Mouse (Mus musculus) layer of hippocampus, adult 2 months (tissue): ENCODE measurements around the gene Nlk. TPM values are rescaled to one million over a fixed set of nuclear protein-coding genes. Genes with fewer than 3 reads are reported as not detected.

ENCODE experiments used
- DNase-seq, 2 experiments: peaks; one replicate each; pipeline ENCODE4 v3.0.0; 2022; ENCODE audit warnings: low spot score in 2 of 2
- H3K27ac ChIP-seq: fragments of 200-600 bp; 2 replicates; pipeline ENCODE4 v1.8.1; 2022
- H3K4me3 ChIP-seq: fragments of 200-600 bp; 2 replicates; pipeline ENCODE4 v1.8.1; 2022; ENCODE audit warnings: mild to moderate bottlenecking
- CTCF ChIP-seq: fragments of 200-600 bp; conservative IDR thresholded peaks from 2 replicates; pipeline ENCODE4 v1.8.1; 2022; ENCODE audit warnings: antibody characterized with exemption, mild to moderate bottlenecking, moderate library complexity
- total RNA-seq, 2 experiments: library from RNA; stranded (reverse); gene quantifications; 2 replicates each; pipeline ENCODE4 v1.2.3; 2021

Nlk gene
- total RNA-seq, 2 experiments from 2014 or later, result 39.3 to 43.0 TPM

GRCm38 (mm10) chr11:78523241-78523955 is 173.8 kb downstream of the Nlk start:
- DNase-seq, result no peak
- peak overlapping the region; percentile 56; the same call in 1 of the 2 replicates for H3K27ac ChIP-seq
- no peak overlapping the region for H3K4me3 ChIP-seq
- no peak for TF ChIP-seq CTCF

GRCm38 (mm10) chr11:78522481-78522997 is 174.6 kb downstream of the Nlk start:
- TF ChIP-seq CTCF, result peak; percentile 77
- H3K27ac ChIP-seq, result peak overlapping the region; percentile 56; the same call in 1 of the 2 replicates
- no peak overlapping the region for H3K4me3 ChIP-seq
- no peak for DNase-seq

- TF ChIP-seq CTCF, result no peak
- Histone ChIP-seq H3K4me3 (no peak overlapping the region), H3K27ac (peak overlapping the region; percentile 24; the same call in 1 of the 2 replicates)
- no peak for DNase-seq
Observed at GRCm38 (mm10) chr11:78521880-78522279, 175.3 kb downstream of the Nlk start.

- no peak for DNase-seq
- Histone ChIP-seq H3K27ac (no peak overlapping the region), H3K4me3 (no peak overlapping the region)
- TF ChIP-seq CTCF, result no peak
Observed at GRCm38 (mm10) chr11:78518931-78519330, 178.2 kb downstream of the Nlk start.

Other genes starting within 250 kb of the Nlk start
- 10 to 100 TPM; 11.7 to 12.3 TPM for gene Slc46a1, start 231.7 kb downstream of the Nlk start, total RNA-seq
- 10 to 100 TPM; 39.2 to 45.4 TPM for gene Sarm1, start 199.6 kb downstream of the Nlk start, total RNA-seq
- gene Vtn, start 198.3 kb downstream of the Nlk start, total RNA-seq, result 10 to 100 TPM; 59.6 to 69.2 TPM
- gene Sebox, start 193.9 kb downstream of the Nlk start, total RNA-seq, result 1 to 10 TPM; 4.5 to 4.7 TPM
- gene Tmem199, start 185.2 kb downstream of the Nlk start, total RNA-seq, result 10 to 100 TPM; 44.2 to 45.7 TPM
- gene Poldip2, start 185.2 kb downstream of the Nlk start, total RNA-seq, result 100 to 1,000 TPM; 121 to 122 TPM
- 10 to 100 TPM; 29.9 to 31.3 TPM for gene Tnfaip1, start 161.0 kb downstream of the Nlk start, total RNA-seq
- gene Ift20, start 161.0 kb downstream of the Nlk start, total RNA-seq, result 10 to 100 TPM; 77.7 to 80.2 TPM
- 10 to 100 TPM; 10.6 to 12.2 TPM for gene Tmem97, start 146.6 kb downstream of the Nlk start, total RNA-seq
- gene Ccnq, start 54.4 kb upstream of the Nlk start, total RNA-seq, result 10 to 100 TPM; 20.0 to 20.7 TPM
- gene Lyrm9, start 129.2 kb upstream of the Nlk start, total RNA-seq, result 10 to 100 TPM; 20.6 to 22.0 TPM
- gene Nos2, start 223.4 kb upstream of the Nlk start, total RNA-seq, result under 1 TPM; 0.20 to 0.64 TPM